Mouse (Mus musculus) heart, postnatal 0 days (tissue): ENCODE data around the gene Mfsd4b4. TPM values are rescaled to one million over a fixed set of nuclear protein-coding genes. Genes with fewer than 3 reads are reported as not detected.
"Not testable (repeated sequence)": the region's sequence is repeated elsewhere in the genome, so short reads cannot be mapped to it uniquely, and the experiment has no call there.

Experiments
- ATAC-seq: fragments of 200-750 bp; cut with Nextera tagmentation; 2 replicates; pipeline ENCODE4 v1.8.0; 2017; ENCODE audit warnings: low read depth, moderate number of reproducible peaks, moderate library complexity; ENCODE audit not compliant: insufficient read depth
- DNase-seq: peaks from one replicate; pipeline ENCODE4 v3.0.0-alpha.2; 2016; ENCODE audit warnings: low spot score
- H3K27ac ChIP-seq: fragments of 300-500 bp; sonication (generic); 2 replicates; pipeline ENCODE4 v1.5.1; 2014; ENCODE audit warnings: low read depth, mild to moderate bottlenecking
- H3K27me3 ChIP-seq: fragments of 300-500 bp; sonication (generic); 2 replicates; pipeline ENCODE4 v1.6.1; 2014; ENCODE audit warnings: low read length, mixed read lengths; ENCODE audit not compliant: control insufficient read depth, insufficient read depth
- H3K36me3 ChIP-seq: fragments of 300-500 bp; sonication (generic); replicated peaks from 2 replicates; pipeline ENCODE4 v1.6.1; 2014; ENCODE audit warnings: low read length, mixed read lengths; ENCODE audit not compliant: control insufficient read depth, insufficient read depth
- H3K4me1 ChIP-seq: fragments of 300-500 bp; sonication (generic); 2 replicates; pipeline ENCODE4 v1.6.1; 2014; ENCODE audit warnings: antibody characterized with exemption; ENCODE audit not compliant: control insufficient read depth, insufficient read depth
- H3K4me2 ChIP-seq: fragments of 300-500 bp; sonication (generic); 2 replicates; pipeline ENCODE4 v1.6.1; 2014; ENCODE audit warnings: low read depth, mild to moderate bottlenecking, low read length, moderate library complexity
- H3K4me3 ChIP-seq: fragments of 300-500 bp; sonication (generic); 2 replicates; pipeline ENCODE4 v1.5.1; 2014; ENCODE audit warnings: low read depth, low read length
- H3K9ac ChIP-seq: fragments of 300-500 bp; sonication (generic); replicated peaks from 2 replicates; pipeline ENCODE4 v1.6.1; 2014; ENCODE audit warnings: low read depth, low read length, mixed read lengths
- H3K9me3 ChIP-seq: fragments of 300-500 bp; sonication (generic); replicated peaks from 2 replicates; pipeline ENCODE4 v1.6.1; 2016; ENCODE audit warnings: low read length; ENCODE audit not compliant: control insufficient read depth
- CTCF ChIP-seq: IDR thresholded peaks from 2 replicates; pipeline ENCODE4 v1.5.1; 2016; ENCODE audit warnings: antibody characterized with exemption, control low read depth, low read depth
- EP300 ChIP-seq: IDR thresholded peaks from 2 replicates; pipeline ENCODE4 v1.6.1; 2016; ENCODE audit warnings: antibody characterized with exemption, low read depth
- WGBS: fragments of 180-500 bp; shearing (Covaris S2); extraction: QIAGEN DNeasy Blood & Tissue Kit; methylation state at CpG from one replicate; pipeline ENCODE4 v1.1.7; 2014; 5-methylcytosine and 5-hydroxymethylcytosine counted together
- polyA plus RNA-seq: library from polyadenylated mRNA; unstranded; fragments of >200 nt; fragmentation: Nextera tagmentation; extraction: Ambion mirVana; gene quantifications from 2 replicates; pipeline ENCODE4 v1.2.1, GENCODE M21; 2015
- total RNA-seq: library from RNA; depleted of rRNA; stranded (reverse); fragments of >200 nt; gene quantifications from 2 replicates; pipeline ENCODE4 v1.2.3, GENCODE M21; 2014; ENCODE audit warnings: low replicate concordance; rRNA removed

Gene Mfsd4b4
- total RNA-seq (2.8 and 3.2 TPM in 2 replicates), polyA plus RNA-seq (2.9 and 3.0 TPM in 2 replicates)

DNA sequence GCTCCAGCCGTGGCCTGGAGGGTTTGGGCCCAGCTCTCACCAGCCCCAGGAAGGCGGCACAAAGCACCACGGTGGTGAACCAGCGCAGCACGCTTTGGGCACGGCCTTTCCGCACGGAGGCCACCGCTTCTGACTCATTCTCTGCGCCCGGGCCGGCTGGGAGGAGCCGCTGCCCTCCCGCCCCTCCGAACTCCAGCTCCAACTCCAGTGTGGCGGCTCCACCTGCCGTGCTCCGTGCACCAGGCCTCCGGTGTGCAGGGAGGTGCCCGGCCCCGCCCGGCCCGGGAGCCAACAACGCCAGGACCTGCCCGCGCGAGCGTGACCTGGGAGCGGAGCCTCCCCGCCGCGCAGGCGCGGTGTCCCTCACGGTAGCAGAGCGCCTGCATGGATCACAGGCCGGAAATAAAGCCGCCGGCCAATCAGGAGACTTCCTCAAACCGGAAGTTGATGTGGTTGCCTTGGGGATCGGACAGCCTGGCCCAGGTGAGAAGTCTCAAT lies at the start of gene Mfsd4b4:
Gene Mfsd4b4 (minus strand): TSS at position 365 of the 498 bp plus-strand sequence.
- Histone ChIP-seq H3K27ac (peak within 1 kb of the TSS; percentile 84), H3K9ac (peak within 1 kb of the TSS; percentile 77), H3K27me3 (no peaks in the 10 kb centered on the region), H3K36me3 (no peaks in the 10 kb centered on the region), H3K9me3 (no peaks in the 10 kb centered on the region), H3K4me1 (peaks cover 11% of the 10 kb centered on the region; the same call in 1 of the 2 replicates), H3K4me3 (peak within 1 kb of the TSS; percentile 88), H3K4me2 (peak within 1 kb of the TSS; percentile 75)
- 0 out of 2 replicates have a peak, but pooled peaks have one; percentile 37 for TF ChIP-seq EP300
- TF ChIP-seq CTCF: no peak
- WGBS: under 1% methylated on average over 41 of the region's 41 CpGs
- DNase-seq (peak; percentile 86), ATAC-seq (peak; percentile 98)

DNA sequence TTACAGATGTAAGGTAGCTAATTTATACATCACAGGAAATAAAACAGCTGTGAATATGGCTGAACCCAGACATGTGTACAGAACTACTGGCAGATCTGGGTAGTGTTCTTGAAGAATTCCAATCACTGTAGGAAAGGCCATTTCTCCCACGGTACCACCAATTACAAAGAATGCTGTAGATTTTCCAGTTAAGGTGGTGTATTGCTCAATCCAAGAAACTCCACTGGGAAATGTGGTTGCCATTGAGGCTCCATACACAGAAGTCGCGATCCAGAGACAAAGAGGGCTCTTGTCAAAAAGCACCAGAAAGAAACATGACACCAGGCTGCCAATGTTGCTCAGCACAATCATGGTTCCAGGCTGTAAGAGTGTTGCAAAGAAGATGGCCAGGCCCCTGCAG lies 48.2 kb upstream of the Mfsd4b4 start:
- 88% methylated on average over 3 of the region's 3 CpGs for WGBS
- not testable (repeated sequence) for H3K27me3 ChIP-seq, ATAC-seq

DNA sequence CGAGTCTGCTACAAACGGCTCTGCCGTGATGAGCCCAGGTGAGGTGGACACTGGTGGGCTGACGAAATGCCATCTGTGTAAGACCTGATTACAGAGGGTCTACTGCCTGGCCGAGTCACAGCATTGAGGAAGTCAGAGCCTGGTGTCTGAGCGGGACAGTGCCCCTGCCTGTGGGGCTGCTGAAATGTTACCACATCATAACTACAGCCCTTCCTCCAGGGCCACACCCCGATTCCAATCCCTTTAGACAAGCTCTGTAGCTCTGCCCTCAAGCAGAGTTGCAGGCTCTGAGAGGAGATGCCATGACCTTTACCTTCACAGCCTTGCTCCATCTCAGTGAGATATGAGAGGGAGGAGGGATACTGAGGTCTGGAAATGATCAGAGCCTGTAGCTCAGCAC lies 37.5 kb upstream of the Mfsd4b4 start:
- Histone ChIP-seq H3K4me1 (no peaks in the 10 kb centered on the region), H3K4me3 (no peak overlapping the region), H3K27ac (no peak overlapping the region), H3K4me2 (no peak overlapping the region), H3K36me3 (no peaks in the 10 kb centered on the region), H3K27me3 (no peaks in the 10 kb centered on the region), H3K9me3 (no peaks in the 10 kb centered on the region), H3K9ac (no peak overlapping the region)
- no peak for DNase-seq
- TF ChIP-seq CTCF (no peak), EP300 (no peak)
- WGBS: 64% methylated on average over 7 of the region's 7 CpGs
- ATAC-seq: no peak

More for the DNA sequence above, 48.2 kb upstream of the Mfsd4b4 start:
- H3K4me2 ChIP-seq, H3K4me3 ChIP-seq, H3K9ac ChIP-seq, H3K9me3 ChIP-seq, H3K27ac ChIP-seq, DNase-seq, H3K4me1 ChIP-seq, H3K36me3 ChIP-seq: not testable (repeated sequence)

DNA sequence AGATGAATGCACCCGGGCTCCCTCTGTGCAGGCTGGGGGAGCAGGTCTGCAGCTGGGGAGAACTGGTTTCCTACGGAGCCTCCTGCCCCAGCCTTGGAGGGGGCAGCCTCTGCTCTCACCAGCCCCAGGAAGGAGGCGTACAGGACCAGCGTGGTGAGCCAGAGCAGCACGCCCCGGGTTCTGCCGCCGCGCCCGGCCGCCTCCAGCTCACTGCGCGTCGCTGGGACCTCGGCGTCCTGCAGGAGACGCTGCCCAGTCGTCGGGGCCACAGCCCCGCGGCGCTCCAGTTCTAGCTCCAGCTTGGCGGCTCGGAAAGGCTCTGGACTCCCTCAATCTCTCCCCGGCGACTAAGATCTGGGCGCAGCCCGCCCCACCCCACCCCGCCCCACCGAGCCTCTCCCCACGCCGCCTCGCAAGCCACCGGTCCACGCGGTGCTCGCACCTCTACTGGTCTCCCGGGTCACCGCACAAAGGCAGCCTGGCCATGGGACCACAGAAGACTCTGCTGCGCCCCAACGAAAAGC lies 27.6 kb upstream of the Mfsd4b4 start, which contains the start of gene Mfsd4b2:
Gene Mfsd4b2 (minus strand): TSS at position 308 of the 524 bp plus-strand sequence.
- no peaks in the 10 kb centered on the region for H3K36me3 ChIP-seq
- H3K9me3 ChIP-seq: no peaks in the 10 kb centered on the region
- no peaks in the 10 kb centered on the region for H3K4me1 ChIP-seq
- TF ChIP-seq CTCF (peak; percentile 24), EP300 (no peak)
- peak within 1 kb of the TSS; percentile 69 for H3K4me2 ChIP-seq
- peak within 1 kb of the TSS; percentile 45 for H3K4me3 ChIP-seq
- peak; percentile 53; the same call in 1 of the 2 replicates for ATAC-seq
- no peak within 1 kb of the TSS for H3K27ac ChIP-seq
- 0 out of 2 replicates have a peak within 1 kb of the TSS, but pooled peaks have one; percentile 30 for H3K9ac ChIP-seq
- no peaks in the 10 kb centered on the region for H3K27me3 ChIP-seq
- DNase-seq: peak; percentile 39
- under 1% methylated on average over 39 of the region's 41 CpGs for WGBS

DNA sequence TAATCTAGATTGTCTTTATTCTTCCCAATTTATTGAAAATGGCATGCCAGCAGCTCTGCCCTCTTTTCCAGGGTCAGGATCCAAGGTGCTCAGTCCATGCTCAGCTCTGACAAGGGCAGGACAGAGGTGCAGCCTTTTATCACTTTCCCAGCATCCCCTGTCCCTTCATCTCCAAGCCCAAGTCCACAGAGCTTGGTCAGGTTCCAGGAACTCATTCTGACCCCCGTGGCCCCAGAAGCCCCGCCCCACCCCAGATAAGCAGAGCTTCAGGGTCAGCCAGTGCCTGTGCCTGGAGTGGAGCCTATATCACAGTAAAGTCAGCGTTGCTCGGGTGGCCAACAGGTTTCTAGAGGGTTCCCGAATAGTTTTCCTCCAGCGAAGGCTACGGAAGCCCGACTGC lies 25.5 kb upstream of the Mfsd4b4 start:
- H3K9me3 ChIP-seq, H3K36me3 ChIP-seq, H3K27me3 ChIP-seq, H3K9ac ChIP-seq, H3K4me1 ChIP-seq, H3K4me2 ChIP-seq, DNase-seq, ATAC-seq, H3K27ac ChIP-seq, H3K4me3 ChIP-seq: not testable (repeated sequence)
- WGBS: 36% methylated on average over 8 of the region's 8 CpGs

DNA sequence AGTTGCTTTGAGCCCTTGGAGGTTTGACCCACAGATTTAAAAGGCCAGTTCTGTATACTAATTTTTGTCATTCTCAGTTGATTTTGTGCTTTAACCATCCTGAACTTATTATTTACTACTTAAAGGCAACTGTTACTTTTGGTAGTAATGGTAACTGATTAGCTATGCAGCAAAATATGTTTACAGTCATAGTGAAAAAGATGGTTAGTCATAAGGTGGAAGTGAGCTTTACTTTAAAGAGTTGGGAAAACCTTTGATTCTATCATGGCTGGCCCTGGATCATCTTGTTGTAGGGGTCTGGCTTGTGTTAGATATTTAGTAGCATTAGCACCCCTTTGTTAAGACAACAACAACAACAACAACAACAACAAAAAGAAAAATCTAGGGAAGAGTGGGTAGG lies 13.6 kb upstream of the Mfsd4b4 start:
- no peaks in the 10 kb centered on the region for H3K9me3 ChIP-seq
- no peak overlapping the region for H3K27ac ChIP-seq
- H3K27me3 ChIP-seq: no peaks in the 10 kb centered on the region
- no peaks in the 10 kb centered on the region for H3K36me3 ChIP-seq
- DNase-seq (no peak), ATAC-seq (no peak)
- no peak for TF ChIP-seq CTCF
- TF ChIP-seq EP300: no peak
- H3K4me3 ChIP-seq: no peak overlapping the region
- no peak overlapping the region for H3K9ac ChIP-seq
- no peak overlapping the region for H3K4me2 ChIP-seq
- H3K4me1 ChIP-seq: no peaks in the 10 kb centered on the region
